Mouse (Mus musculus) lung, postnatal 36 days (tissue): ENCODE results near the gene Agtpbp1.
A peak's percentile ranks its signal among the peaks of the same experiment; 100 is the strongest.

Experiments used
- DNase-seq: peaks from one replicate; pipeline ENCODE4 v3.0.0; 2022; ENCODE audit warnings: mixed read lengths

Agtpbp1 gene

GRCm38 (mm10) chr13:59572549-59572948 is 12.5 kb downstream of the Agtpbp1 start:
- DNase-seq = peak; percentile 41

- no peak for DNase-seq
Observed at GRCm38 (mm10) chr13:59571107-59571506, 13.9 kb downstream of the Agtpbp1 start.

GRCm38 (mm10) chr13:59565945-59566520 is 19.0 kb downstream of the Agtpbp1 start:
- no peak for DNase-seq

DNA sequence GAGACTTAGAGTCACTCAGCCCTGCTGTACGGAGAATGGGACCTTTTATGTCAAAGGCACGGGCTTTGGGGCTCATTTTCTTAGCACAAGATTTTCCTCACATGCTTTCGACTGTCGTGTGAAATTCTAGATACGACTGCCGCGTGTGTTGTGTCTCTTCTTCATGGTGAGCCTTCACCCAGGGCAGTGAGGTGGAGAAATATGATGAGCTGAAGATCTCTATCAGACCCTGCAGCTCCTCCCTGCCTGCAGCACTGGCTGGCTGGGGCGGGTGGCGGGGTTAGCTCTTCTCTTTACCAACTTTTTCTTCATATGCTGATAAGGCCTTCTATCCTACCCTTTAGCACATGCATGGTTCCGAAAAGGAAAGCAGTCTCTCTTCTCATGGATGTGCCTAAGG is 20.1 kb downstream of the Agtpbp1 start:
- no peak for DNase-seq

GRCm38 (mm10) chr13:59564505-59564904 is 20.5 kb downstream of the Agtpbp1 start:
- peak; percentile 50 for DNase-seq

- no peak for DNase-seq
Observed at GRCm38 (mm10) chr13:59562471-59562870, 22.6 kb downstream of the Agtpbp1 start.

DNA sequence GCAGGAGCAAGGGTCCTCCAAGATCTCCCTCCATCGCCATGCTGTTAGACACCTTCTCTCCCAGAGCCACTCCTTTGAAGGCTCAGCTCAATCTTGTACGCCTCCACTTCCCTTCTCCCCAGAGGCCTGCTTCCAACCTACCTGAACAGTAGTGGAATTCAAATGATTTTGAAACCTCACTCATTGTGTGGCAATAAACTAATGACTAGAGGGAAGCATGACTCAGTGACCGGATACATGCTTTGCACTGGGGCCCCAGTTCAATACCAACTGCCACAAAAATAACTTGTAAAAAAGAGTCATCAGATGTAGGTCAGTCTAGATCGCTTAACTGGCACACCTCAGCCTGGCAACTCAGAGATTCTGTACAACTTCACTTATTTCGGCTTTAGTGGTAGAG is 26.3 kb downstream of the Agtpbp1 start:
- no peak for DNase-seq

DNA sequence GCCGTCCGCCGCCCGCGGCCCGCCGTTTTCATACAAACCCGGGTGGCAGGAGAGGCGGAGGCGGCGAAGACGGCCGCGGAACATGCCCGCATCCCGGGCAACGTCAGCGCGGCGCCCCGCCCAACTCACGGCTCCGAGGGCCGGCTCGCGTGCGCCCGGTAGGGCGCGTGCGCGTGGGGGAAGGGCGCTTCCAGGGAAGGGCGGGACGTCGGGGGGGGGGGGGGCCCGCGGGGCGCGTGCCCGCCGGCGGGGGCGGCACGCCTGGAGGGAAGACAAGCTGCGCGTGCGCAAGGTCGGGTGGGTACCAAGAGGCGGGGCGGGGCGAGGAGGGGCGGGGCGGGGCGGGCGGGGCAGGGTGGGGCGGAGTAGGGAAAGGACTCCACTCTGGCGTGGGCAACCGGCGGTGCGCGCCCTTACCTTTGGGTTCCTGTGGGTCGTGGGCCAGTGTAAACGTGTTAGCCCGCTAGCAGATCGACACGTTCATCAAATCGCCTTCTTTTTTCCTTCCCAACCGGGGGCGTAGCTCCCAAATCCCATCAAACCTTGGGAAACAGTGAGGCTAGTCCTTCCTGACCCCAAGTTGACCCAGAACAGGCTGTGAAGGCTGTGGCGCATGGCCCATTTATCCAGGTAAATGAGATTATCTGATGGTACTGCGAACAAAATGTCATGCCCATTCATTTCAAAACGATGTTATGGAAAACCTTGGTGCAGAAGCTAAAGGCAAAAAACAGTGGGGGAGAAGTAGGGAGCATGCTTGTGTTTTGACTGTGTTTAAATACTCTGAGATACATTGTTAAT is 27.6 kb downstream of the Agtpbp1 start:
- DNase-seq = peak; percentile 92

GRCm38 (mm10) chr13:59556670-59557069 is 28.4 kb downstream of the Agtpbp1 start:
- DNase-seq = peak; percentile 47

GRCm38 (mm10) chr13:59555613-59556192 is 29.3 kb downstream of the Agtpbp1 start:
- no peak for DNase-seq

DNA sequence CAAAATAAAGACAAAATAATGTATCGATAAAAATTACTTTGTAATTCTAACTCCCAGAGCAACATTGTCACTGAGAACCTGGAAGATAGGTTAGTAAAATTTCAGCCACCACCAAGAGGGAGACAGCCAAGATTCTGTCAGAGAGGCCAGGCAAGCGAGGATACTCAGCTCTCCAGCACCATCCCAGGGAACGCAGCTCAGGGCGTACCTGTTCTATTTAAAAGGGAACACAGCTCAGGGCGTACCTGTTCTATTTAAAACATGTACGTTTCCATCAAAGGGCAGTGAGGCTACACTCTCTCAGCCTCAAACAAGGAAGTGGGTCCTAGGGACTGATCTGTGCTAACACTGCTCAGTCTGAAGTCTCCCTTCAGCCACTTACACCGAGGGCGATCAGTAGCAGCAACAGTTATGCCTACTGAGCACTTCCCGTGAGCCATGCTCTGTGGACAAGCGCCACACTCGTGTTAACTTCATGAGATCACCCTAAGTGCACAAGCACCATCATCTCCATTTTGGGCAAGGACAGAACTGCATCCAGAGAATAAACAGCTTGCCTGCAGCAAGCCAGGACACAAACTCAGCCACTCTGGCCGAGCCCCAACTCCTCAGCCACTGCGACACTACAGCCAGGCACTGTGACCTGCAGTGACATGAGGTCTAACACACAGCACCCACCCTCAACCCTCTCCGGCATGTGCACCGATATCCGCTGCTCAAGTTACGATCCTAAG is 30.1 kb downstream of the Agtpbp1 start:
- DNase-seq = no peak

- DNase-seq = no peak
Observed at GRCm38 (mm10) chr13:59552751-59553150, 32.3 kb downstream of the Agtpbp1 start.

GRCm38 (mm10) chr13:59552286-59552685 is 32.7 kb downstream of the Agtpbp1 start:
- DNase-seq = no peak

- no peak for DNase-seq
Observed at GRCm38 (mm10) chr13:59549318-59549798, 35.7 kb downstream of the Agtpbp1 start.

DNA sequence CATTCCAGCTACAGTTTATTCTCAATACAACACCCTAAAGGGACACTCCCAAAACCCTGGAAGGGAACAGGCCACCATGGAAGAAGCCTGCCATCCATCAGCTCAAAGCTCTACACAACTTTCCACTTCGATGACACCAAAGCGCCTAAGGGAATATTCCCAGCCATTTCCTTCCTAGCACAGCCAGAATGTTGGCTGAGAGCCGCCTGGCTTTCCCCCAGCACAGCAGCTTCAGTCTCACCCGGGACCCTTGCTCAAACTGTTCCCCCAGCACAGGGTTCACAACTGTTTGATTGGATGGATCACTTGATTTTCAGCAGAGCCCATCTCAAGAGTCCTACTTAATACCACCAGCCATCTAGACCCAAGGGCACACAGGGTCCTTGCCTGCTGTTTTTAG is 37.3 kb downstream of the Agtpbp1 start:
- DNase-seq = peak; percentile 30

GRCm38 (mm10) chr13:59547091-59547490 is 37.9 kb downstream of the Agtpbp1 start:
- peak; percentile 60 for DNase-seq

DNA sequence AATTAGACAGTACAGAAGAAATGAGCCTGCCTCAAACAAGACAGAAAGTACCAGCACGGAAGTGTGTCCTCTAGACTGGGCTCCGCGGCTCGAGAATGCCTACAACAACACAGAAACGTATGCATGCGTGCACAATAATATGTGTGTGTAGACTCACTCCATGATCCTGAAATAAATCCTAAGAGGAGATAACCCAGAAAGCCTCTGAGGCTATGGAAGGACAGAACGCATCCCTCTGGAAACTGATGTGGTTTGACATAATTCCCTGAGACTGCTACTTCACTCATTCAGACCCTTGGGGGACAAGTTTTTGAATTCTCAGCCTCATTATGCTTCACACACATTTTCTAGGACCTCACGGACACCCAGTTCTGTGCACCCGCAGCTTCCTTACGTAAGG is 42.6 kb downstream of the Agtpbp1 start:
- DNase-seq = no peak

GRCm38 (mm10) chr13:59540030-59540429 is 45.0 kb downstream of the Agtpbp1 start:
- peak; percentile 22 for DNase-seq

GRCm38 (mm10) chr13:59538661-59539060 is 46.4 kb downstream of the Agtpbp1 start:
- DNase-seq = peak; percentile 51

DNA sequence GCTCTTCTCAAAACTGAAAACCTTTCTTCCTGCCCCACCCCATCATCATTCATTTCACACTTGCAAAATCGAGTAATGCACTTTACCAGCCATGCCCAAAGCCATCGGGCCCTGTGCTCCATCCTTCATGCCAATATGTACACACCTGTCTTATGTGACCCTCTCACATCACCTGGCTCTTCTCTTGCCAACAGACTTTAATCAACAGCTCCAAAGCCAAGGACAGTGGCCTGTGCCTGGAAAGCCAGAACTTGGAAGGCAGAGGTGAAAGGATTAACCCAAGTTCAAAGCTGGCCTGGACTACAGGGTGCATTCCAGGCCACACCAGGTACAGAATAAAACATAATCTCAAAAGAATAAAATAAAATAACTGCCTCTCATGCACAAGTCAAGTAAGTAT is 48.4 kb downstream of the Agtpbp1 start:
- no peak for DNase-seq

- DNase-seq = no peak
Observed at GRCm38 (mm10) chr13:59535746-59536145, 49.3 kb downstream of the Agtpbp1 start.

DNA sequence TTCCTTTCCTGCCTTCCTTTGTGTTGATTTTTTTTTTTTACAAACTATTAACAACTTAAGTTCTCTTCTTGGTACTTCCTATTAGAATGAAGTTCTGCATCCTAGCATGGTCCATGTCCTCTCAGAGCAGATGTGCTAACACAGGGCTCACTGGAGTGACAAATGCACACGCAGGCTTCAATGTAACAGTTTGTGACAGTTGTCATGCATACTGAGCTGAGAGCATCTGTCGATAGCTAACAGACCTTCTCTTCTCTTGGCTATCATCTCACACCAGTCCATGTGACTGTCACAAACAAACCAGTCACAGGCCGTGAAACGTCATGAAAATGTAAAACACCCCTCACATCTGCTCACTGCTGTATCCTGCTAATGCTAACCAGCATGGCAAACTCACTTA is 50.7 kb downstream of the Agtpbp1 start:
- no peak for DNase-seq

- DNase-seq = no peak
Observed at GRCm38 (mm10) chr13:59533331-59533730, 51.7 kb downstream of the Agtpbp1 start.
